Mouse (Mus musculus) lung, postnatal 0 days (tissue): ENCODE results near the gene Zfp970.
"Not testable (repeated sequence)": the region's sequence is repeated elsewhere in the genome, so short reads cannot be mapped to it uniquely, and the experiment has no call there.

Experiments used
- CTCF ChIP-seq: IDR thresholded peaks from 2 replicates; pipeline ENCODE4 v1.5.1; 2016; ENCODE audit warnings: antibody characterized with exemption, mild to moderate bottlenecking
- EP300 ChIP-seq: IDR thresholded peaks from 2 replicates; pipeline ENCODE4 v1.6.1; 2016; ENCODE audit warnings: antibody characterized with exemption, mild to moderate bottlenecking, control low read depth

DNA sequence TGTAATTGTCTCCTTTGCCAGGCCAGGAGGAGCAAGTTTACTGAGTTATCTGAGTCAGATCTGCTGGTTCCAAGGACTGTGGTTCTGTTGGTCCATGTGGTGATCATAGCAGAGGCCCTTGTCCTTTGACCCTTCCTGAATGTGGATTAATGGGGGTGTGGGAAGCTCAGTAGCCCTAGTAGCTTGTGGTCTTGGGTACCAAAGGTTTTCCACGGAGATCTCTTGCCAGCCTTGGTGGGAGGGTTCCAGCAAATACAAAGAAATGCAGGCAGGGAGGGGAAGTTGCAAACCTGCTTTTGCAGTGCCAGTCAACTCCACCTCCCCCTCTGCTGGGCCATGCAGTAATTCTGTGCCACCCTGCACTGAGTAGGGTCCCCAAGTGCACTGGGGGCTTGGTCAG is 34.6 kb downstream of the Zfp970 start:
- not testable (repeated sequence) for TF ChIP-seq EP300, CTCF
